ENCODE assay signal across 16 mouse cellular contexts in the genomic region with DNA sequence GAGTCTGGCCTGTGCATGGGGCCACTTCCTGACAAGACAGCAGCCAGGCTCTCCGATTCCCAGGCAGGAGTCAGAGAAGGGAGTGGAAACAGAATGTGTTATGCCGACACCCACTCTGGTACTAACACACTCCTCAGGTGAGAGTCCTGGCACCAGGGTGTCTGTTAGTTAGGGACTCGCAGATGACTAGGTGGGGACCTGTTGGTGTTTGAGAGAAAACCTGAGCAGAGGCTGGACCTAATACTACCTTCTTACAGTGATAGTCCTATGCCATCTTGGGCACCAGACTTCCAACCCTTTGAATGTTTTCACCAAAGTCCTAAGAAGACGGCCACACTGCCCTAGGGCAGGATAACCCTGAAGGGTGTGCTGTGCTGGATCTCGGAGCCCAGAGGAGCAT.
"Had no signal": no experiment of that assay in that cellular context is flagged by ENCODE, and none has a peak within 500 bp of the region (broad histone marks: within the 10 kb centered on the region; RNA-seq: fewer than 3 reads in every experiment).

No protein-coding gene starts in this region.

- H3K36me3 ChIP-seq: neural tube, embryonic 13.5 days; neural tube, embryonic 15.5 days; stomach, embryonic 15.5 days had no signal

- H3K4me3 ChIP-seq: neural tube, embryonic 13.5 days; neural tube, embryonic 15.5 days; stomach, embryonic 15.5 days had no signal

- H3K4me2 ChIP-seq: neural tube, embryonic 13.5 days; neural tube, embryonic 15.5 days; stomach, embryonic 15.5 days had no signal

- H3K4me1 ChIP-seq: neural tube, embryonic 13.5 days; neural tube, embryonic 15.5 days; stomach, embryonic 15.5 days had no signal

- H3K9me3 ChIP-seq: neural tube, embryonic 13.5 days; neural tube, embryonic 15.5 days; stomach, embryonic 15.5 days had no signal

- DNase-seq: retina, postnatal 1 day; right cerebral cortex, adult 18-20 months; right cerebral cortex, postnatal 14 days; right cerebral cortex, postnatal 25 days; right cerebral cortex, postnatal 4 days; spleen, adult 18-20 months; thymus, adult 18-20 months; thymus, adult 2 months; thymus, postnatal 14 days; thymus, postnatal 25 days; thymus, postnatal 36 days; thymus, postnatal 4 days had no signal

- H3K27ac ChIP-seq: neural tube, embryonic 13.5 days; neural tube, embryonic 15.5 days; stomach, embryonic 15.5 days; stomach, postnatal 0 days had no signal

- H3K27me3 ChIP-seq: neural tube, embryonic 13.5 days; neural tube, embryonic 15.5 days; stomach, embryonic 15.5 days had no signal

- H3K9ac ChIP-seq: neural tube, embryonic 13.5 days; neural tube, embryonic 15.5 days; stomach, embryonic 15.5 days had no signal
